Comparison of ENCODE assay signal across 9 mouse cellular contexts in genomic region chr5:135904259-135904658, GRCm38 (mm10). TPM values are rescaled to one million over a fixed set of nuclear protein-coding genes. Genes with fewer than 3 reads are reported as not detected.
DNase-seq lines count a peak whose midpoint lies in the region; ATAC-seq lines count a peak whose summit lies in the region.
"Had no signal": no experiment of that assay in that cellular context is flagged by ENCODE, and none has a peak within 500 bp of the region (broad histone marks: within the 10 kb centered on the region; RNA-seq: fewer than 3 reads in every experiment).

No protein-coding gene starts in this region.

- peaks cover 6% of the 10 kb centered on the region; the same call in 1 of the 2 replicates for H3K36me3 ChIP-seq in heart, embryonic 11.5 days (ENCODE audit: control insufficient read depth, insufficient read depth, low read length)
- H3K36me3 ChIP-seq in neural tube, embryonic 11.5 days (ENCODE audit: control insufficient read depth, insufficient read depth, low read length): peaks cover 4% of the 10 kb centered on the region; the same call in 1 of the 2 replicates
- peaks cover 21% of the 10 kb centered on the region for H3K36me3 ChIP-seq in limb, embryonic 15.5 days

- peaks cover 9% of the 10 kb centered on the region; the same call in 1 of the 2 replicates for H3K4me1 ChIP-seq in heart, embryonic 11.5 days (ENCODE audit: control insufficient read depth, insufficient read depth, low read length)
- no peaks in the 10 kb centered on the region for H3K4me1 ChIP-seq in neural tube, embryonic 11.5 days (ENCODE audit: control insufficient read depth, insufficient read depth, low read length)
- peaks cover 33% of the 10 kb centered on the region for H3K4me1 ChIP-seq in limb, embryonic 15.5 days

- H3K4me2 ChIP-seq in heart, embryonic 11.5 days: peak overlapping the region; percentile 81
- H3K4me2 ChIP-seq in neural tube, embryonic 11.5 days (ENCODE audit: low read depth): peak overlapping the region; percentile 52; the same call in 1 of the 2 replicates
- peak overlapping the region; percentile 82; the same call in 1 of the 2 replicates for H3K4me2 ChIP-seq in limb, embryonic 15.5 days

- H3K4me3 ChIP-seq in heart, embryonic 11.5 days (ENCODE audit: low read depth, low read length): no peak overlapping the region
- H3K4me3 ChIP-seq in neural tube, embryonic 11.5 days (ENCODE audit: low read depth, low read length): no peak overlapping the region
- H3K4me3 ChIP-seq in limb, embryonic 15.5 days: peak overlapping the region; percentile 40

- WGBS in heart, embryonic 11.5 days (ENCODE audit: insufficient replicate concordance): 62% methylated on average over 5 of the region's 5 CpGs
- 70% methylated on average over 5 of the region's 5 CpGs for WGBS in neural tube, embryonic 11.5 days
- WGBS in limb, embryonic 15.5 days: 66% methylated on average over 5 of the region's 5 CpGs

- no peak for ATAC-seq in heart, embryonic 11.5 days (replicated peaks; ENCODE audit: insufficient number of reproducible peaks, low FRiP score, low TSS enrichment)
- no peak for ATAC-seq in neural tube, embryonic 11.5 days (ENCODE audit: insufficient read depth, low FRiP score, low TSS enrichment)
- ATAC-seq in limb, embryonic 15.5 days (ENCODE audit: insufficient number of reproducible peaks, low FRiP score, low TSS enrichment, low read depth): no peak

- peak overlapping the region; percentile 74; the same call in 1 of the 2 replicates for H3K27ac ChIP-seq in heart, embryonic 11.5 days (ENCODE audit: low read depth, low read length)
- H3K27ac ChIP-seq in neural tube, embryonic 11.5 days (ENCODE audit: low read depth, low read length): 0 out of 2 replicates have a peak overlapping the region, but pooled peaks have one; percentile 67
- no peak overlapping the region for H3K27ac ChIP-seq in limb, embryonic 15.5 days
- H3K27ac ChIP-seq: liver, embryonic 13.5 days had no signal

- H3K9ac ChIP-seq in heart, embryonic 11.5 days (ENCODE audit: low read depth, low read length): no peak overlapping the region
- no peak overlapping the region for H3K9ac ChIP-seq in neural tube, embryonic 11.5 days (ENCODE audit: low read length)
- H3K9ac ChIP-seq in limb, embryonic 15.5 days: no peak overlapping the region

- no peak for DNase-seq in heart, adult 18-20 months
- DNase-seq in neural tube, embryonic 11.5 days (ENCODE audit: low spot score): no peak
- no peak for DNase-seq in neural tube, embryonic 10.5 days (ENCODE audit: extremely low spot score, low spot score)
- no peak for DNase-seq in left cerebral cortex, postnatal 10 days (ENCODE audit: extremely low spot score in 1 of 2, low spot score in 2 of 2)
- no peak for DNase-seq in layer of hippocampus, postnatal 36 days
- DNase-seq in testis, postnatal 10 days (ENCODE audit: low spot score): no peak

- intact Hi-C loops in left cerebral cortex, postnatal 10 days (cut with DNase I): no loop called here

- no peaks in the 10 kb centered on the region for H3K27me3 ChIP-seq in heart, embryonic 11.5 days (ENCODE audit: control insufficient read depth, insufficient read depth, low read length)
- no peaks in the 10 kb centered on the region for H3K27me3 ChIP-seq in neural tube, embryonic 11.5 days (ENCODE audit: control insufficient read depth, insufficient read depth, low read length)
- H3K27me3 ChIP-seq in limb, embryonic 15.5 days: no peaks in the 10 kb centered on the region
- H3K27me3 ChIP-seq: liver, embryonic 13.5 days had no signal

- no peaks in the 10 kb centered on the region for H3K9me3 ChIP-seq in heart, embryonic 11.5 days (replicated peaks; ENCODE audit: control insufficient read depth, low read length)
- no peaks in the 10 kb centered on the region for H3K9me3 ChIP-seq in neural tube, embryonic 11.5 days (ENCODE audit: control insufficient read depth, low read length)
- H3K9me3 ChIP-seq in limb, embryonic 15.5 days: no peaks in the 10 kb centered on the region
- H3K9me3 ChIP-seq: liver, embryonic 13.5 days had no signal

RNA-seq across cellular contexts. Expression of gene Hspb1, which starts 16.5 kb away (rescaled TPM):
- 815 and 827 TPM in 2 replicates for polyA plus RNA-seq in heart, embryonic 11.5 days (2014; fragmentation: Nextera tagmentation; extraction: Ambion mirVana)
- 100 to 1,000 TPM; 501 to 698 TPM for total RNA-seq in heart, adult 18-20 months (2021)
- polyA plus RNA-seq in neural tube, embryonic 11.5 days (2014; fragmentation: Nextera tagmentation; extraction: Ambion mirVana): 28.9 and 30.5 TPM in 2 replicates
- 1,190 and 1,326 TPM in 2 replicates for polyA plus RNA-seq in limb, embryonic 15.5 days (2015; fragmentation: Nextera tagmentation; extraction: Ambion mirVana)
- 1 to 10 TPM; 4.3 to 4.6 TPM for total RNA-seq in left cerebral cortex, postnatal 10 days (2021)
- 10 to 100 TPM; 19.2 to 28.1 TPM for total RNA-seq in layer of hippocampus, postnatal 36 days (2021)

RNA-seq across cellular contexts. Expression of gene Ywhag, which starts 30.2 kb away (rescaled TPM):
- 103 and 108 TPM in 2 replicates for polyA plus RNA-seq in heart, embryonic 11.5 days (2014; fragmentation: Nextera tagmentation; extraction: Ambion mirVana)
- total RNA-seq in heart, adult 18-20 months (2021): 100 to 1,000 TPM; 285 to 287 TPM
- 191 and 196 TPM in 2 replicates for polyA plus RNA-seq in neural tube, embryonic 11.5 days (2014; fragmentation: Nextera tagmentation; extraction: Ambion mirVana)
- polyA plus RNA-seq in limb, embryonic 15.5 days (2015; fragmentation: Nextera tagmentation; extraction: Ambion mirVana): 162 and 168 TPM in 2 replicates
- 1,000 to 10,000 TPM; 1,621 to 1,667 TPM for total RNA-seq in left cerebral cortex, postnatal 10 days (2021)
- total RNA-seq in layer of hippocampus, postnatal 36 days (2021): 1,000 to 10,000 TPM; 1,259 to 1,347 TPM

Comparison
In these comparisons a context has a peak if more than half of its experiments do, and no peak if none do; other contexts are left out.
1. RNA of gene Hspb1, which starts 16.5 kb away (total RNA-seq): 501 to 698 TPM in heart, adult 18-20 months; 19.2 to 28.1 TPM in layer of hippocampus, postnatal 36 days and 4.3 to 4.6 TPM in left cerebral cortex, postnatal 10 days; every median in the first group is over 10 times any median in the second.
2. RNA of gene Ywhag, which starts 30.2 kb away (total RNA-seq): 1,621 to 1,667 TPM in left cerebral cortex, postnatal 10 days and 1,259 to 1,347 TPM in layer of hippocampus, postnatal 36 days; 285 to 287 TPM in heart, adult 18-20 months; every median in the first group is over 4 times any median in the second.
3. Peak in every context shown above with its lines, with median percentiles within 50 percentile points of each other: H3K4me2 ChIP-seq.